Mouse (Mus musculus) heart, postnatal 0 days (tissue): ENCODE data around the gene Abat. TPM values are rescaled to one million over a fixed set of nuclear protein-coding genes. Genes with fewer than 3 reads are reported as not detected.

Experiments used
- ATAC-seq: fragments of 200-750 bp; cut with Nextera tagmentation; 2 replicates; pipeline ENCODE4 v1.8.0; 2017; ENCODE audit warnings: low read depth, moderate number of reproducible peaks, moderate library complexity; ENCODE audit not compliant: insufficient read depth
- DNase-seq: peaks from one replicate; pipeline ENCODE4 v3.0.0-alpha.2; 2016; ENCODE audit warnings: low spot score
- H3K27ac ChIP-seq: fragments of 300-500 bp; sonication (generic); 2 replicates; pipeline ENCODE4 v1.5.1; 2014; ENCODE audit warnings: low read depth, mild to moderate bottlenecking
- H3K27me3 ChIP-seq: fragments of 300-500 bp; sonication (generic); 2 replicates; pipeline ENCODE4 v1.6.1; 2014; ENCODE audit warnings: low read length, mixed read lengths; ENCODE audit not compliant: control insufficient read depth, insufficient read depth
- H3K36me3 ChIP-seq: fragments of 300-500 bp; sonication (generic); replicated peaks from 2 replicates; pipeline ENCODE4 v1.6.1; 2014; ENCODE audit warnings: low read length, mixed read lengths; ENCODE audit not compliant: control insufficient read depth, insufficient read depth
- H3K4me1 ChIP-seq: fragments of 300-500 bp; sonication (generic); 2 replicates; pipeline ENCODE4 v1.6.1; 2014; ENCODE audit warnings: antibody characterized with exemption; ENCODE audit not compliant: control insufficient read depth, insufficient read depth
- H3K4me2 ChIP-seq: fragments of 300-500 bp; sonication (generic); 2 replicates; pipeline ENCODE4 v1.6.1; 2014; ENCODE audit warnings: low read depth, mild to moderate bottlenecking, low read length, moderate library complexity
- H3K4me3 ChIP-seq: fragments of 300-500 bp; sonication (generic); 2 replicates; pipeline ENCODE4 v1.5.1; 2014; ENCODE audit warnings: low read depth, low read length
- H3K9ac ChIP-seq: fragments of 300-500 bp; sonication (generic); replicated peaks from 2 replicates; pipeline ENCODE4 v1.6.1; 2014; ENCODE audit warnings: low read depth, low read length, mixed read lengths
- H3K9me3 ChIP-seq: fragments of 300-500 bp; sonication (generic); replicated peaks from 2 replicates; pipeline ENCODE4 v1.6.1; 2016; ENCODE audit warnings: low read length; ENCODE audit not compliant: control insufficient read depth
- CTCF ChIP-seq: IDR thresholded peaks from 2 replicates; pipeline ENCODE4 v1.5.1; 2016; ENCODE audit warnings: antibody characterized with exemption, control low read depth, low read depth
- EP300 ChIP-seq: IDR thresholded peaks from 2 replicates; pipeline ENCODE4 v1.6.1; 2016; ENCODE audit warnings: antibody characterized with exemption, low read depth
- WGBS: fragments of 180-500 bp; shearing (Covaris S2); extraction: QIAGEN DNeasy Blood & Tissue Kit; methylation state at CpG from one replicate; pipeline ENCODE4 v1.1.7; 2014; 5-methylcytosine and 5-hydroxymethylcytosine counted together
- polyA plus RNA-seq: library from polyadenylated mRNA; unstranded; fragments of >200 nt; fragmentation: Nextera tagmentation; extraction: Ambion mirVana; gene quantifications from 2 replicates; pipeline ENCODE4 v1.2.1, GENCODE M21; 2015
- total RNA-seq: library from RNA; depleted of rRNA; stranded (reverse); fragments of >200 nt; gene quantifications from 2 replicates; pipeline ENCODE4 v1.2.3, GENCODE M21; 2014; ENCODE audit warnings: low replicate concordance

Abat gene
- total and polyA plus RNA-seq, 2 experiments from 2014 or later, result 9.9 to 15.8 TPM

DNA sequence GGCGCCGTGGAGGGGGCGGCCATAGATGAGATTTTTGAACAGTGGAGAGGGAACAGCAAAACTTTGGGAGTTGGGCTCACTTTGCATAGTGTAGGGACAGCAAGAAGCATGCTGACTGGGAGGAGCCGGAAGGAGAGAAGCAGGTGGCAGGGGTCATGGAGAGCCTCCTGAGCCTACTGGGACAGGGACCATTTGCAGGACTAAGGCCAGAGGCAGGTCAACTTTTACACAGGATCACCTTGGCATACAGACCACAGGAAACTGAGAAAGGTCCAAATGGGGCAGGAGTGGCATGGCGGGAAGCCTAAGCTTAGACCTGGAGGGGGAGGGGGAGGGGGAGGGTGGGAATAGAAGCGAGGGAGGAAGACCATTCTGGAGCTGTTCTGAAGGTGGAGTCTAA, 20.2 kb downstream of the Abat start:
- no peaks in the 10 kb centered on the region for H3K9me3 ChIP-seq
- no peak overlapping the region for H3K4me3 ChIP-seq
- DNase-seq (no peak), ATAC-seq (no peak)
- H3K4me1 ChIP-seq, result no peaks in the 10 kb centered on the region
- H3K9ac ChIP-seq, result no peak overlapping the region
- no peak for TF ChIP-seq CTCF
- TF ChIP-seq EP300, result no peak
- 94% methylated on average over 6 of the region's 6 CpGs for WGBS
- no peak overlapping the region for H3K27ac ChIP-seq
- H3K4me2 ChIP-seq, result no peak overlapping the region
- H3K27me3 ChIP-seq, result no peaks in the 10 kb centered on the region
- H3K36me3 ChIP-seq, result no peaks in the 10 kb centered on the region

DNA sequence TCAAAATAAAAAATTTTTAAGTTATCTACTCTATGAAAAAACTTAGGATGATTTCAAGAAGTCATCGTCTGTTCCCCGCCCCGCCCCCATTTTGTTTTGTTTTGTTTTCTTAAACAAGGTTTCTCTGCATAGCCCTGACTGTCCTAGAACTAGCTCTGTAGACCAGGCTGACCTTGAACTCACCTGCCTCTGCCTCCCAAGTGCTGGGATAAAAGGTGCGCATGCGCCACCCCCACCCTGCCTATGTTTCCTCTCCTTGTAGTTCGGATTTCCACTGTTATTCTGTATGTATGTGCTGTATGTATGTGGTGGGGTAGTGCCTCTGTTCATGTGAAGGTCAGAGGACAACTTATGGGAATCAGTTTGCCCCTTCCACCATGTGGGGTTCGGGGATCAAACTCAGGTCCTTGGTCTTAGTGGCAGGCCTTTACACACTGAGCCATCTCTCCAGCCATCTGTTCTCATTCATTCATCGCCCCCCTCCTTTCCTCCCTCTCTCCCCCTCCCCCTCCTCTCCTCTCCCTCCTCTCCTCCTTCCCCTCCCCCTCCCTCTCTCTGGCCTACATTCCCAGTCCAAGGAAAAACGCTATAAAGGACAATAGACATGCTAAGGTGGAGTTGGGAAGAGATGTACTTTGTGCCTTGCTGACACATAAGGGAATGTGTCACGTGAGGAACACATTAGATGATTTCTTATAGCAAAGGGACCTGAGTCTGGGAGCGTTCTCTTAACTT, 21.4 kb downstream of the Abat start:
- Histone ChIP-seq H3K9ac (no peak overlapping the region), H3K27ac (no peak overlapping the region), H3K9me3 (no peaks in the 10 kb centered on the region), H3K36me3 (no peaks in the 10 kb centered on the region), H3K4me1 (no peaks in the 10 kb centered on the region), H3K4me3 (no peak overlapping the region), H3K4me2 (no peak overlapping the region), H3K27me3 (no peaks in the 10 kb centered on the region)
- no peak for TF ChIP-seq CTCF
- TF ChIP-seq EP300, result no peak
- ATAC-seq (no peak), DNase-seq (no peak)
- WGBS, result 85% methylated on average over 11 of the region's 11 CpGs

DNA sequence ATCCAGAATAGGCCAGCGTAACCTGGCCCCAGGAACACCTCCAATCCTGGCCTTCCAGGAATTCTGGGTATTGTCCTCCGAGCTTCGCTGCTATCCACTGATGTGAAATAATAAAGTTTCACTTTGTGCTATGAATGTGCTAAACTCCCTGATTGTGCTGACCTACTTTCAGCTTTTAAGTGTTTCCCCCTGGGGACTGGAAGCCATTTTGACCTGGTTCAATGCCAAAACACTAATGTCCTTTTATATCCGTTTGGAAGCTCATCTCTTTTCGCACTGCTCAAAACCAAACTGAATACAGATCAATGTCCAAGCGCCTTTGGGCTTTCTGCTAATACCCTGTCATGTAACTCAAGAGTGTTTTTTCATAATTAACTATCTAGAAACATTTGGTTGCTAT, 22.2 kb downstream of the Abat start:
- 80% methylated on average over 6 of the region's 6 CpGs for WGBS
- DNase-seq, result no peak

DNA sequence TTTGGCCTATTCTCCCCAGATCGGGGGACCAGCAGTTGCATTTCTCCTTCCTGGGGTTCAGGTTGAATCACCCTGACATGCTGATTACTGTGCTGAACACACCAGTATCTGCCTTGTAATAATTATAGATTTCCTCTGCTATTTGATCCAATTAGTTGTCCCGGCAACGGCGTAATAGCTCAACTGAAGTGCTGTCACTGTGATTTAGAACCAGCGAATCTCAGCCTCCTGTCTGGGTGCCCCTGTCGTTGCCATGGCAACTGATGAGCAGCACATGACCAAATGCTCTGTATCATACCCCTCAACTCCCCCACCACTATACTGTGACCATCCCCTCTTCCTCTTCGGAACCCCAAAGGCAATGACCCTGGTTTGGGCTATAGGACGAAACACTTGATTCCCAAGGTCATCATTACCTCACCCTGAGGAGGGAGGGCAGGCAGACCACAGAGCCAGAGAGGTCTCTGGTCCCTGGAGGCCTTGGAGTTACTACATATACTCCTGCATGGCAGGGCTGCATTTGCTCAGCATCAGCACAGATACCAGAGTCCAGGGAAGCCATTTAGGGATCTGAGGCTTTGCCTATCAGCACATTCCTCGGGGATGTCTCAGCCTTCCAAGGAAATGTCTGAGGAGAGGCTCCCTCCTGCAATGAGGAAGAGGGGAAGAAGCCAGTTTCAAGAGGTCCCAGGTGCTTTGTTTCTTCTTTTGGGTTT, 26.1 kb downstream of the Abat start:
- Histone ChIP-seq H3K27me3 (no peaks in the 10 kb centered on the region), H3K9ac (no peak overlapping the region), H3K4me3 (no peak overlapping the region), H3K36me3 (no peaks in the 10 kb centered on the region), H3K4me1 (peaks cover 8% of the 10 kb centered on the region), H3K9me3 (no peaks in the 10 kb centered on the region), H3K4me2 (no peak overlapping the region), H3K27ac (no peak overlapping the region)
- TF ChIP-seq EP300 (no peak), CTCF (no peak)
- ATAC-seq (no peak), DNase-seq (no peak)
- 63% methylated on average over 9 of the region's 9 CpGs for WGBS

More for the DNA sequence above, 22.2 kb downstream of the Abat start:
- H3K4me2 ChIP-seq, result no peak overlapping the region
- no peak overlapping the region for H3K4me3 ChIP-seq
- no peaks in the 10 kb centered on the region for H3K4me1 ChIP-seq
- no peaks in the 10 kb centered on the region for H3K27me3 ChIP-seq
- no peaks in the 10 kb centered on the region for H3K9me3 ChIP-seq
- no peak overlapping the region for H3K9ac ChIP-seq
- TF ChIP-seq EP300, result no peak
- TF ChIP-seq CTCF, result no peak
- H3K27ac ChIP-seq, result no peak overlapping the region
- no peaks in the 10 kb centered on the region for H3K36me3 ChIP-seq
- no peak for ATAC-seq

DNA sequence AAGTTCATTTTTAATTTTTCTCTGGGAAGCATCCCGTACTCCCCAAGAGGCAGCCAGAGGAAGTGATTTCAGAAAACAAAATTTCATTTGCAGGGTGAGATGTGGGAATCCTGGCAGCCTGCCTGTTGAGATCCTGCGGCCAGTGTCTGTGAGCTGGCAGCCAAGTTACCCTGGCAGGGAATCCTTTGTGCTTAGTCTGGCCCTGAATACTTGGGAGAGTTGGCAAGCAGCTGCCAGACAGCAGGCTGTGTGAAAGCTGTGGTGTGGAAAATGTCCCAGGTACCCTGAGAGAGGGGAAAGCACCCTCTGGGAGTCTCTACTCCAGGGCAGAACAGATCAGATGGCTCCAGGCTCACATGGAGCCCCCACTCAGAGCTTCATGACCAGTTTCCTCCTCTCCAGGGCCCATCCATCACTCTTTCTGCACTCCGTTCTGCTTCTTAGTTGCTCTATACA, 27.7 kb downstream of the Abat start:
- Histone ChIP-seq H3K9me3 (no peaks in the 10 kb centered on the region), H3K4me1 (peaks cover 8% of the 10 kb centered on the region), H3K36me3 (no peaks in the 10 kb centered on the region), H3K4me2 (peak overlapping the region; percentile 25; the same call in 1 of the 2 replicates), H3K4me3 (no peak overlapping the region), H3K9ac (no peak overlapping the region), H3K27ac (peak overlapping the region; percentile 39), H3K27me3 (no peaks in the 10 kb centered on the region)
- 23% methylated on average over 3 of the region's 3 CpGs for WGBS
- ATAC-seq (peak; percentile 84), DNase-seq (peak; percentile 50)
- TF ChIP-seq CTCF (no peak), EP300 (no peak)
